Comparison of ENCODE assay signal across 23 mouse cellular contexts in genomic region chr5:99562096-99562495, GRCm38 (mm10).
DNase-seq lines count a peak whose midpoint lies in the region; ATAC-seq and TF ChIP-seq lines count a peak whose summit lies in the region.
"Had no signal": no experiment of that assay in that cellular context is flagged by ENCODE, and none has a peak within 500 bp of the region (broad histone marks: within the 10 kb centered on the region; RNA-seq: fewer than 3 reads in every experiment).

No protein-coding gene starts in this region.

- no peak overlapping the region for H3K4me3 ChIP-seq in liver, embryonic 11.5 days (ENCODE audit: low read depth, low read length)
- no peak overlapping the region for H3K4me3 ChIP-seq in liver, embryonic 14.5 days (ENCODE audit: insufficient read depth in 1 of 2, low read depth in 2 of 2, low read length in 2 of 2)
- H3K4me3 ChIP-seq: embryonic facial prominence, embryonic 15.5 days; erythroblast, embryonic 14.5 days; forebrain, embryonic 10.5 days; gastrocnemius, adult 2 months; heart, embryonic 10.5 days; hindbrain, embryonic 10.5 days had no signal

- H3K9ac ChIP-seq in liver, embryonic 11.5 days (ENCODE audit: low read depth, low read length): no peak overlapping the region
- no peak overlapping the region for H3K9ac ChIP-seq in liver, embryonic 14.5 days (replicated peaks)
- H3K9ac ChIP-seq: embryonic facial prominence, embryonic 15.5 days; hindbrain, embryonic 14.5 days had no signal

- DNase-seq in heart, adult 11 months: peak; percentile 81
- no peak for DNase-seq in heart, postnatal 4 days
- DNase-seq in liver, embryonic 11.5 days (ENCODE audit: low spot score): no peak
- no peak for DNase-seq in liver
- no peak for DNase-seq in liver, embryonic 14.5 days (ENCODE audit: low read depth in 3 of 3, low spot score in 3 of 3)
- no peak for DNase-seq in urinary bladder, postnatal 25 days (ENCODE audit: low spot score)
- DNase-seq in adipocyte (ENCODE audit: low spot score): no peak
- DNase-seq: adrenal gland, postnatal 10 days; B cell, adult 2 months; cerebellum, adult 18-20 months; cerebellum, postnatal 10 days; embryo, embryonic 11 days; gastrocnemius, adult 2 months; gastrocnemius, postnatal 25 days had no signal

- no peaks in the 10 kb centered on the region for H3K27me3 ChIP-seq in liver, embryonic 11.5 days (replicated peaks; ENCODE audit: control insufficient read depth, insufficient read depth, low read length)
- H3K27me3 ChIP-seq in liver, embryonic 14.5 days (ENCODE audit: control insufficient read depth, insufficient read depth, low read length): no peaks in the 10 kb centered on the region
- H3K27me3 ChIP-seq: embryonic facial prominence, embryonic 15.5 days had no signal

- no peaks in the 10 kb centered on the region for H3K36me3 ChIP-seq in liver, embryonic 11.5 days (ENCODE audit: control insufficient read depth, insufficient read depth, low read length)
- no peaks in the 10 kb centered on the region for H3K36me3 ChIP-seq in liver, embryonic 14.5 days (replicated peaks; ENCODE audit: control insufficient read depth, insufficient read depth, low read depth)
- H3K36me3 ChIP-seq: embryonic facial prominence, embryonic 15.5 days; forebrain, embryonic 10.5 days; G1E; heart, embryonic 10.5 days; hindbrain, embryonic 10.5 days had no signal

- no peaks in the 10 kb centered on the region for H3K9me3 ChIP-seq in liver, embryonic 11.5 days (ENCODE audit: control insufficient read depth, low read length)
- no peaks in the 10 kb centered on the region for H3K9me3 ChIP-seq in liver, embryonic 14.5 days (ENCODE audit: control insufficient read depth, low read length)
- H3K9me3 ChIP-seq: embryonic facial prominence, embryonic 15.5 days; forebrain, embryonic 10.5 days; heart, embryonic 10.5 days; hindbrain, embryonic 10.5 days had no signal

- H3K4me1 ChIP-seq in liver, embryonic 11.5 days (replicated peaks; ENCODE audit: control insufficient read depth, insufficient read depth, low read length): no peaks in the 10 kb centered on the region
- no peaks in the 10 kb centered on the region for H3K4me1 ChIP-seq in liver, embryonic 14.5 days (replicated peaks; ENCODE audit: control insufficient read depth in 2 of 2, insufficient read depth in 2 of 2, low read length in 1 of 2)
- H3K4me1 ChIP-seq: embryonic facial prominence, embryonic 15.5 days had no signal

- no peak for TF ChIP-seq CTCF in liver, embryonic 14.5 days (IDR thresholded peaks at IDR 0.05; ENCODE audit: low read depth)

- no peak overlapping the region for H3K27ac ChIP-seq in liver, embryonic 11.5 days (ENCODE audit: low read depth, low read length)
- H3K27ac ChIP-seq in liver, embryonic 14.5 days: no peak overlapping the region
- H3K27ac ChIP-seq: embryonic facial prominence, embryonic 15.5 days; forebrain, embryonic 10.5 days; gastrocnemius, adult 2 months; heart, embryonic 10.5 days; hindbrain, embryonic 10.5 days; hindbrain, embryonic 14.5 days had no signal

- ATAC-seq in liver, embryonic 11.5 days (replicated peaks; ENCODE audit: low FRiP score): peak; percentile 71
- peak; percentile 18; the same call in 1 of the 2 replicates for ATAC-seq in liver, embryonic 14.5 days (ENCODE audit: insufficient read depth)
- ATAC-seq: CD4-positive, CD25-positive, alpha-beta regulatory T cell, adult 4 months; forebrain, embryonic 14.5 days had no signal

- no peak overlapping the region for H3K4me2 ChIP-seq in liver, embryonic 11.5 days
- H3K4me2 ChIP-seq in liver, embryonic 14.5 days (ENCODE audit: low read depth): no peak overlapping the region
- H3K4me2 ChIP-seq: embryonic facial prominence, embryonic 15.5 days; hindbrain, embryonic 14.5 days had no signal

- WGBS in liver, embryonic 11.5 days: 51% methylated on average over 6 of the region's 6 CpGs
- WGBS in liver, embryonic 14.5 days (ENCODE audit: insufficient replicate concordance): 25% methylated on average over 6 of the region's 6 CpGs

- no peak for TF ChIP-seq EP300 in liver, embryonic 14.5 days (IDR thresholded peaks at IDR 0.05; ENCODE audit: low read depth)
